Mouse (Mus musculus): Measurements from ENCODE around the gene Ubxn1. TPM values are rescaled to one million over a fixed set of nuclear protein-coding genes. Genes with fewer than 3 reads are reported as not detected.
A peak's percentile ranks its signal among the peaks of the same experiment; 100 is the strongest.
"Not testable (repeated sequence)": the region's sequence is repeated elsewhere in the genome, so short reads cannot be mapped to it uniquely, and the experiment has no call there.

The Ubxn1 gene
- 117 and 134 TPM in 2 replicates for polyA plus RNA-seq (2012; rRNA removed)

GRCm38 (mm10) chr19:8871267-8872186, at the start of gene Ubxn1:
Ubxn1 (plus strand) TSS chr19:8871496.
- WGBS: under 1% methylated on average over 59 of the region's 59 CpGs
- peak; percentile 42; the same call in 1 of the 2 replicates for TF ChIP-seq POLR2A (IDR thresholded peaks at IDR 0.05; ENCODE audit: borderline replicate concordance, insufficient read depth, low read length)
- no peak for TF ChIP-seq CTCF (IDR thresholded peaks at IDR 0.05; ENCODE audit: borderline replicate concordance, insufficient read depth, low read depth, low read length)

GRCm38 (mm10) chr19:8822696-8823095, 48.6 kb upstream of the Ubxn1 start:
- 7% methylated on average over 8 of the region's 8 CpGs for WGBS
- H3K27ac ChIP-seq (ENCODE audit: insufficient read depth, low read length): no peak overlapping the region
- peak; percentile 73 to 81 for DNase-seq
- TF ChIP-seq CTCF (IDR thresholded peaks at IDR 0.05; ENCODE audit: borderline replicate concordance, insufficient read depth, low read depth, low read length): no peak
- TF ChIP-seq POLR2A (IDR thresholded peaks at IDR 0.05; ENCODE audit: borderline replicate concordance, insufficient read depth, low read length): no peak
- H3K4me3 ChIP-seq (replicated peaks; ENCODE audit: insufficient read depth, low read depth, low read length): peak overlapping the region; percentile 32
- H3K27me3 ChIP-seq (ENCODE audit: control insufficient read depth, insufficient read depth, low read length): no peaks in the 10 kb centered on the region
- H3K4me1 ChIP-seq (ENCODE audit: control insufficient read depth, insufficient read depth, low read length): no peaks in the 10 kb centered on the region; the same call in 1 of the 2 replicates

More at GRCm38 (mm10) chr19:8871267-8872186, at the start of gene Ubxn1:
- Histone ChIP-seq H3K4me3 (replicated peaks; ENCODE audit: insufficient read depth, low read depth, low read length) (peak within 1 kb of the TSS; percentile 75), H3K4me1 (ENCODE audit: control insufficient read depth, insufficient read depth, low read length) (no peaks in the 10 kb centered on the region; the same call in 1 of the 2 replicates), H3K27me3 (ENCODE audit: control insufficient read depth, insufficient read depth, low read length) (no peaks in the 10 kb centered on the region), H3K27ac (ENCODE audit: insufficient read depth, low read length) (peak within 1 kb of the TSS; percentile 54; the same call in 1 of the 2 replicates)
- DNase-seq: peak; percentile 97 to 98

DNA sequence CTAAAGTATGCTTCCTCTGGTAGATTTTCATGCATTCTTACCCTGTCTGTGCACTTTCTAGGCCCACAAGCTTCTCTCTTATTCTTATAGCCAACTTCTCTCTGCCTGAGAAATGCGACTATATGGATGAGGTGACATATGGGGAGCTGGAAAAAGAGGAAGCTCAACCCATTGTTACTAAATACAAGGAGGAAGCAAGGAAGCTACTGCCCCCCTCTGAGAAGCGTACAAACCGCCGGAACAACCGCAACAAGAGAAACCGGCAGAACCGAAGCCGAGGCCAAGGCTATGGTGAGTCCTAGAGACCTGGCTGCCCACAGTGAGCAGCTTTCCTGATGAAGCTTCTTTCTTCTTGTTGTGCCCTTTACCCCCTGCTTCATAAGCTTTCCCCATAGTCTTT, 41.6 kb upstream of the Ubxn1 start, which contains the start of gene AC129217.1:
Gene AC129217.1, plus strand, starts transcription at position 114 of the 400 bp plus-strand sequence.
- Histone ChIP-seq H3K4me1 (ENCODE audit: control insufficient read depth, insufficient read depth, low read length) (0 out of 2 replicates have a peak, but pooled peaks cover 2% of the 10 kb centered on the region), H3K27me3 (ENCODE audit: control insufficient read depth, insufficient read depth, low read length) (no peaks in the 10 kb centered on the region), H3K4me3 (replicated peaks; ENCODE audit: insufficient read depth, low read depth, low read length) (no peak within 1 kb of the TSS), H3K27ac (ENCODE audit: insufficient read depth, low read length) (no peak within 1 kb of the TSS)
- WGBS: 66% methylated on average over 8 of the region's 8 CpGs
- no peak for DNase-seq
- no peak for TF ChIP-seq CTCF (IDR thresholded peaks at IDR 0.05; ENCODE audit: borderline replicate concordance, insufficient read depth, low read depth, low read length)
- TF ChIP-seq POLR2A (IDR thresholded peaks at IDR 0.05; ENCODE audit: borderline replicate concordance, insufficient read depth, low read length): no peak

GRCm38 (mm10) chr19:8830664-8831063, 40.6 kb upstream of the Ubxn1 start:
- Histone ChIP-seq H3K4me1 (ENCODE audit: control insufficient read depth, insufficient read depth, low read length) (0 out of 2 replicates have a peak, but pooled peaks cover 2% of the 10 kb centered on the region), H3K4me3 (replicated peaks; ENCODE audit: insufficient read depth, low read depth, low read length) (no peak overlapping the region), H3K27me3 (ENCODE audit: control insufficient read depth, insufficient read depth, low read length) (no peaks in the 10 kb centered on the region), H3K27ac (ENCODE audit: insufficient read depth, low read length) (no peak overlapping the region)
- 19% methylated on average over 8 of the region's 8 CpGs for WGBS
- no peak for DNase-seq
- TF ChIP-seq POLR2A (IDR thresholded peaks at IDR 0.05; ENCODE audit: borderline replicate concordance, insufficient read depth, low read length) (no peak), CTCF (IDR thresholded peaks at IDR 0.05; ENCODE audit: borderline replicate concordance, insufficient read depth, low read depth, low read length) (no peak)

GRCm38 (mm10) chr19:8831262-8831661, 40.0 kb upstream of the Ubxn1 start:
- WGBS: 55% methylated on average over 11 of the region's 11 CpGs

DNA sequence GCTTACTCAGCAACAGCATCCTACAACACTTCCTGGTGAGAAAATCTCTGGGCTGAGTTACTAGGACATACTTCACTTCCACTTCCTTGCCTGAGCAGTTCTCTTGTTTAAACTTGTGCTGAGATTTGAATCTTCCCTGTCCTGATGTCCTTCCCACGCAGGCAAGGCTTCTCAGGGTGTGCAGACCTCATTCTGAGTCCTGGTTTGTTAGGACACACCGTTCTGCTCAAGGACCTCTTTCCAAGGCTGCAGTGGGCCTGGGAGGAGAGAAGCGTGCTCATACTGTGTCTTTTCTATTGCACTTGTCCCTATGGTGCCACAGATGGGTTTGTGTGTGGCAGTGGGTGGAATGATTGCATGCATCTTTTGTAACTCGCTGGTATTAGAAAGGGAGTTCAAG, 38.3 kb upstream of the Ubxn1 start:
- DNase-seq: no peak
- 80% methylated on average over 4 of the region's 4 CpGs for WGBS
- TF ChIP-seq CTCF (IDR thresholded peaks at IDR 0.05; ENCODE audit: borderline replicate concordance, insufficient read depth, low read depth, low read length) (no peak), POLR2A (IDR thresholded peaks at IDR 0.05; ENCODE audit: borderline replicate concordance, insufficient read depth, low read length) (no peak)
- H3K27ac ChIP-seq (ENCODE audit: insufficient read depth, low read length): no peak overlapping the region
- H3K27me3 ChIP-seq (ENCODE audit: control insufficient read depth, insufficient read depth, low read length): no peaks in the 10 kb centered on the region
- no peak overlapping the region for H3K4me3 ChIP-seq (replicated peaks; ENCODE audit: insufficient read depth, low read depth, low read length)
- H3K4me1 ChIP-seq (ENCODE audit: control insufficient read depth, insufficient read depth, low read length): 0 out of 2 replicates have a peak, but pooled peaks cover 2% of the 10 kb centered on the region

More at GRCm38 (mm10) chr19:8831262-8831661, 40.0 kb upstream of the Ubxn1 start:
- no peak for DNase-seq
- no peak overlapping the region for H3K4me3 ChIP-seq (replicated peaks; ENCODE audit: insufficient read depth, low read depth, low read length)
- H3K4me1 ChIP-seq (ENCODE audit: control insufficient read depth, insufficient read depth, low read length): 0 out of 2 replicates have a peak, but pooled peaks cover 2% of the 10 kb centered on the region
- H3K27ac ChIP-seq (ENCODE audit: insufficient read depth, low read length): no peak overlapping the region
- H3K27me3 ChIP-seq (ENCODE audit: control insufficient read depth, insufficient read depth, low read length): no peaks in the 10 kb centered on the region
- TF ChIP-seq CTCF (IDR thresholded peaks at IDR 0.05; ENCODE audit: borderline replicate concordance, insufficient read depth, low read depth, low read length) (no peak), POLR2A (IDR thresholded peaks at IDR 0.05; ENCODE audit: borderline replicate concordance, insufficient read depth, low read length) (no peak)

GRCm38 (mm10) chr19:8836327-8836726, 35.0 kb upstream of the Ubxn1 start:
- WGBS: 96% methylated on average over 10 of the region's 10 CpGs
- not testable (repeated sequence) for H3K27ac ChIP-seq (ENCODE audit: insufficient read depth, low read length); H3K4me3 ChIP-seq (replicated peaks; ENCODE audit: insufficient read depth, low read depth, low read length)

More at GRCm38 (mm10) chr19:8836327-8836726, 35.0 kb upstream of the Ubxn1 start:
- not testable (repeated sequence) for H3K27me3 ChIP-seq (ENCODE audit: control insufficient read depth, insufficient read depth, low read length); H3K4me1 ChIP-seq (ENCODE audit: control insufficient read depth, insufficient read depth, low read length); DNase-seq
